Mouse (Mus musculus) gastrocnemius, postnatal 4 days (tissue): ENCODE results near the gene Ric1. TPM values are rescaled to one million over a fixed set of nuclear protein-coding genes. Genes with fewer than 3 reads are reported as not detected.

Source experiments
- total RNA-seq, 2 experiments: library from RNA; stranded (reverse); gene quantifications; 2 replicates each; pipeline ENCODE4 v1.2.3; 2021

The Ric1 gene
- total RNA-seq, 2 experiments from 2014 or later: 34.2 to 40.2 TPM

Other genes with a start within 250 kb of the Ric1 start
- gene Insl6, start 196.9 kb upstream of the Ric1 start, total RNA-seq: under 1 TPM; 0.80 to 0.83 TPM
- 1 to 10 TPM in 1 of 2 experiments, under 1 TPM in 1; 0.78 to 1.1 TPM for gene Rln1, start 187.6 kb upstream of the Ric1 start, total RNA-seq
- 10 to 100 TPM; 35.6 to 41.7 TPM for gene Plgrkt, start 154.9 kb upstream of the Ric1 start, total RNA-seq
- 1 to 10 TPM in 1 of 2 experiments, under 1 TPM in 1; 0.76 to 1.1 TPM for gene Cd274, start 154.8 kb upstream of the Ric1 start, total RNA-seq
- gene Pdcd1lg2, start 111.4 kb upstream of the Ric1 start, total RNA-seq: not detected
- gene Ermp1, start 126.1 kb downstream of the Ric1 start, total RNA-seq: 10 to 100 TPM; 11.5 to 13.0 TPM
- gene Mlana, start 175.5 kb downstream of the Ric1 start, total RNA-seq: under 1 TPM in 1 of 2 experiments, not detected in 1; 0.39 TPM